Mouse (Mus musculus) T-helper 1 cell (primary cell): Measurements from ENCODE around the gene Aldh3b3.

Source experiments
- in situ Hi-C: fragments of 300-600 bp; cut with MboI, MseI; formaldehyde crosslinking; loops from one replicate; pipeline ENCODE4 v1.15.1; 2025; ENCODE audit warnings: high pct_unique_total_duplicates

Aldh3b3 gene

DNA sequence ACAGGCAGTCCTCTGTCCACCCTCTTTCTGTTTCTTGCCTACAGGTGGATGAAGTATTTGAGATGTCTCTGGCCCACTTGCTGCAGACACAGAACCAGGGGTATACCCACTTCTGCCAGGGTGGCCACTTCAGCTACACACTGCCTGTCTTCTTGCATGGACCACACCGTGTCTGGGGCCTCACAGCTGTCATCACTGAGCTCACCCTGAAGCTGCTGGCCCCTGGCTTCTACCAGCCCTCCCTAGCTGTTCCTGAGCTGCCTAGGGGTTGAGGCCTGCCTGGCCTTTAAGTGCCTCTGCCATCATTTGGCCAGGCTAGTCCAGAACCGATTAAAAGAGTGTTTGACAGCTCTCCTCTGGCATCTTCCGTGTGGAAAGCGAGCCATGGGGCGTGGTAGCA lies 43.3 kb downstream of the Aldh3b3 start:
- in situ Hi-C loops, result no loop called here

GRCm38 (mm10) chr19:4003112-4003511 lies 44.7 kb downstream of the Aldh3b3 start, which contains the start of gene Doc2g:
Gene Doc2g, plus strand, starts transcription at chr19:4003313.
- in situ Hi-C loops, result no loop called here

DNA sequence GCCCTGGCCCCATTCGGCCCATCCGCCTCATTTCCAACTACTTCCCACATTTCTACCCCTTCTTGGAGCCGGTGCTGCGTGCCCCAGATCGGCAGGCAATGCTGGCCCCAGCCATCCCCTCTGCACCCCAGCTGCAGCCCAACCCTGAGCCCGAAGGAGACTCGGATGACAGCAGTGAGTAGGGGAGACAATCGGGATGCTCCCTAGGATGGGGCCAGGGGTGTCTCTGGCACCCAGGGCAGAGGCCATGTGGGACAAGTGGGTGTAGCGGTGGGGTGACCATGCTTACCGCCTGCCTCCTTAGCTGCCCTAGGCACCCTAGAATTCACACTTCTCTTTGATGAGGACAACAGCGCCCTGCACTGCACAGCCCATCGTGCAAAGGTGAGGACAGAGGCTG lies 45.2 kb downstream of the Aldh3b3 start:
- in situ Hi-C loops, result no loop called here

- in situ Hi-C loops, result no loop called here
Observed at GRCm38 (mm10) chr19:4004331-4004730, 45.9 kb downstream of the Aldh3b3 start.

GRCm38 (mm10) chr19:4005091-4005490 lies 46.6 kb downstream of the Aldh3b3 start:
- in situ Hi-C loops, result no loop called here

- in situ Hi-C loops, result no loop called here
Observed at GRCm38 (mm10) chr19:4005971-4006370, 47.5 kb downstream of the Aldh3b3 start.

GRCm38 (mm10) chr19:4011086-4011485 lies 52.6 kb downstream of the Aldh3b3 start:
- in situ Hi-C loops, result no loop called here

GRCm38 (mm10) chr19:4012432-4013022 lies 54.1 kb downstream of the Aldh3b3 start, which contains the start of gene Ndufv1:
Gene Ndufv1, minus strand, starts transcription at chr19:4012806.
- in situ Hi-C loops, result no loop called here

DNA sequence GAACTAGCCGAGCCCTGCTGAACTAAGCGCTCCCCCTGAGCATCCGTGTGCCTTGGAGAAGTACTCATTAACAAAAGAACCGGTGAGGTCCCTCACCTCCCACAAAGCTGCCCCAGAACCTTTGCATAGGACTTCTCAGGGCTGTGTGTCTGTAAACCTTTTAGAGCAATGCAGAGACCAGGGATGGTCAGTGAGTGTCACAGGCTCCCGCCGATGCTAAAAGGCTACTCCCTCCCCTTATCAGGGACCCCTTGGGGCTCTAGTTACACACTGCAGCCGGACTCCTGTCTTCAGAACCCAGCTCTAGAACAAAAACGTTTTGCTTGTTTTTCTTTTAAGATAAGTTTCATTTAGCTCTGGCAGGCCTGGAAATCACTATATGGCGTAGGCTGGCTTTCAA lies 54.6 kb downstream of the Aldh3b3 start:
- in situ Hi-C loops, result no loop called here

- in situ Hi-C loops, result loop anchor here (5.0 kb wide), 2 partner anchors 37 to 72 kb away; no protein-coding TSS in a partner anchor
Observed at GRCm38 (mm10) chr19:4014802-4015201, 56.4 kb downstream of the Aldh3b3 start.

DNA sequence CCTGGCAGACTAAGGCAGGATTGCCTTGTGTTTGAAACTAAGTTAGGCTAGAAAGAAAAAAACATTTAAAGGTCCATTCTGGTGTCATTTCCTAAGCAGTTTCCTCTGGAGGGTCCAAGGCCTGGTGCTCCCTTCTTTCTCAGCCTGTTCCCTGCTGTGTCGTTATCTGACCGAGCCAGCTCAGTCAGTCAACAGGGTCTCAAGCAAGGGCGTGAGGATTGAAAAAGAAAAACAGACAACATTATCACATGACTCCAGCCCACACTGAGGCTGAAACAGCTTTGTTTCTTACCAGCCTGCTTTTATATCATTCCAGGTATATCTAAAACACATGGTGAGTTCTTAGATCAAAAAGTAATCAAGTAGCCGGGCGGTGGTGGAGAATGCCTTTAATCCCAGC lies 57.2 kb downstream of the Aldh3b3 start:
- in situ Hi-C loops, result loop anchor here (5.0 kb wide), 2 partner anchors 37 to 72 kb away; no protein-coding TSS in a partner anchor

- in situ Hi-C loops, result loop anchor here (5.0 kb wide), 2 partner anchors 34 to 69 kb away; no protein-coding TSS in a partner anchor
Observed at GRCm38 (mm10) chr19:4017921-4018587, 59.6 kb downstream of the Aldh3b3 start.

- in situ Hi-C loops, result loop anchor here (5.0 kb wide), 2 partner anchors 33 to 68 kb away; no protein-coding TSS in a partner anchor
Observed at GRCm38 (mm10) chr19:4018743-4019583, 60.5 kb downstream of the Aldh3b3 start.
